Mouse (Mus musculus): ENCODE measurements at regions not wholly inside any gene's neighbourhood (a gene's known extent, or its start where the extent isn't known, plus 50 kb on each side); places are given as distances from the start of the nearest gene placed in this dataset.

- DNase-seq (ENCODE audit: low spot score in 2 of 2), result no peak
These were observed 53.8 kb upstream of the Tbx18 start for GRCm38 (mm10) chr9:87784872-87785271.

- DNase-seq (ENCODE audit: low spot score in 2 of 2), result no peak
These were observed 80.7 kb upstream of the Tbx18 start for GRCm38 (mm10) chr9:87811746-87812145.

GRCm38 (mm10) chr9:87822276-87822675, 91.2 kb upstream of the Tbx18 start:
- DNase-seq (ENCODE audit: low spot score in 2 of 2), result no peak

GRCm38 (mm10) chr9:87824691-87825230, 93.7 kb upstream of the Tbx18 start:
- no peak for DNase-seq (ENCODE audit: low spot score in 2 of 2)

- DNase-seq (ENCODE audit: low spot score in 2 of 2), result peak; percentile 34 to 43
These were observed 112.8 kb upstream of the Tbx18 start for GRCm38 (mm10) chr9:87843898-87844297.

GRCm38 (mm10) chr9:87844453-87844852, 113.4 kb upstream of the Tbx18 start:
- no peak for DNase-seq (ENCODE audit: low spot score in 2 of 2)

- DNase-seq (ENCODE audit: low spot score in 2 of 2), result no peak
These were observed 117.8 kb upstream of the Tbx18 start for GRCm38 (mm10) chr9:87848882-87849281.

- DNase-seq (ENCODE audit: low spot score in 2 of 2), result no peak
These were observed 119.1 kb upstream of the Tbx18 start for GRCm38 (mm10) chr9:87850133-87850532.

GRCm38 (mm10) chr9:87861588-87861987, 130.5 kb upstream of the Tbx18 start:
- DNase-seq (ENCODE audit: low spot score in 2 of 2), result no peak

GRCm38 (mm10) chr9:87865236-87865635, 134.2 kb upstream of the Tbx18 start:
- no peak for DNase-seq (ENCODE audit: low spot score in 2 of 2)

- DNase-seq (ENCODE audit: low spot score in 2 of 2), result no peak
These were observed 141.4 kb upstream of the Tbx18 start for GRCm38 (mm10) chr9:87872384-87872905.

GRCm38 (mm10) chr9:87882587-87882986, 151.5 kb upstream of the Tbx18 start:
- no peak for DNase-seq (ENCODE audit: low spot score in 2 of 2)

- DNase-seq (ENCODE audit: low spot score in 2 of 2), result no peak
These were observed 152.0 kb upstream of the Tbx18 start for GRCm38 (mm10) chr9:87883069-87883468.

- no peak for DNase-seq (ENCODE audit: low spot score in 2 of 2)
These were observed 163.0 kb upstream of the Tbx18 start for GRCm38 (mm10) chr9:87894051-87894450.

- DNase-seq (ENCODE audit: low spot score in 2 of 2), result no peak
These were observed 163.5 kb upstream of the Tbx18 start for GRCm38 (mm10) chr9:87894596-87894995.

- no peak for DNase-seq (ENCODE audit: low spot score in 2 of 2)
These were observed 164.5 kb upstream of the Tbx18 start for GRCm38 (mm10) chr9:87895526-87895925.

GRCm38 (mm10) chr9:87897336-87897735, 166.3 kb upstream of the Tbx18 start:
- no peak for DNase-seq (ENCODE audit: low spot score in 2 of 2)

GRCm38 (mm10) chr9:87899368-87899767, 168.3 kb upstream of the Tbx18 start:
- DNase-seq (ENCODE audit: low spot score in 2 of 2), result no peak

- no peak for DNase-seq (ENCODE audit: low spot score in 2 of 2)
These were observed 168.7 kb upstream of the Tbx18 start for GRCm38 (mm10) chr9:87899800-87900199.

- no peak for DNase-seq (ENCODE audit: low spot score in 2 of 2)
These were observed 190.2 kb upstream of the Tbx18 start for GRCm38 (mm10) chr9:87921291-87921690.

- no peak for DNase-seq (ENCODE audit: low spot score in 2 of 2)
These were observed 194.1 kb upstream of the Tbx18 start for GRCm38 (mm10) chr9:87925151-87925550.

GRCm38 (mm10) chr9:87933230-87933629, 202.2 kb upstream of the Tbx18 start:
- no peak for DNase-seq (ENCODE audit: low spot score in 2 of 2)

- no peak for DNase-seq (ENCODE audit: low spot score in 2 of 2)
These were observed 221.4 kb upstream of the Tbx18 start for GRCm38 (mm10) chr9:87952426-87952825.

GRCm38 (mm10) chr9:87954941-87955340, 223.9 kb upstream of the Tbx18 start:
- no peak for DNase-seq (ENCODE audit: low spot score in 2 of 2)

Measured in right cerebral cortex, postnatal 10 days (tissue).